Mouse (Mus musculus) adrenal gland, adult 8-10 months (tissue): Measurements from ENCODE around the gene Rbm44. TPM values are rescaled to one million over a fixed set of nuclear protein-coding genes. Genes with fewer than 3 reads are reported as not detected.
A peak's percentile ranks its signal among the peaks of the same experiment; 100 is the strongest.

Experiments used
- DNase-seq: peaks from one replicate; pipeline ENCODE4 v3.0.0; 2022
- total RNA-seq, 4 experiments: library from RNA; stranded (reverse); gene quantifications; 2 replicates each; pipeline ENCODE4 v1.2.4; 2022

Rbm44 gene
- total RNA-seq: not detected

DNA sequence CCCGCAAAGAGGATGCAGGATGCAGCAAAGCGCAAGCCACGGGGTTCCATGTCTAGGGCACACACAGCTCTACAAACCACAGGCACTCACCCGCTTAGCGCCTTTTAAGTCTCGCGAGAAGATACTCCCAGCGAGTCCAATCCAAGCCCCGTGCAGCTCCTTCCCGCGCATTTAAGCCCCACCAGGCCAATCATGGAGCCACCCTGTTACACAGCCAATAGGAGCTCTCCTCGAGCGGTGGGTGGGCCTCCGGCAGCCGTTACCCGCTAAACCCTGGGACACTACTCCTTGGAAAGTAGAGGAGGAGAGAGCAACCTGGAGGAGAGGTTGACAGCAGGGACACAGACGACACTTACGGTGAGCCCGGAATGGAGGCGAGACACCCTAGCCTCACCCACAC lies at the start of gene Rbm44:
TSS of gene Rbm44 (plus strand) at position 277 of the 400 bp plus-strand sequence.
- DNase-seq: no peak

DNA sequence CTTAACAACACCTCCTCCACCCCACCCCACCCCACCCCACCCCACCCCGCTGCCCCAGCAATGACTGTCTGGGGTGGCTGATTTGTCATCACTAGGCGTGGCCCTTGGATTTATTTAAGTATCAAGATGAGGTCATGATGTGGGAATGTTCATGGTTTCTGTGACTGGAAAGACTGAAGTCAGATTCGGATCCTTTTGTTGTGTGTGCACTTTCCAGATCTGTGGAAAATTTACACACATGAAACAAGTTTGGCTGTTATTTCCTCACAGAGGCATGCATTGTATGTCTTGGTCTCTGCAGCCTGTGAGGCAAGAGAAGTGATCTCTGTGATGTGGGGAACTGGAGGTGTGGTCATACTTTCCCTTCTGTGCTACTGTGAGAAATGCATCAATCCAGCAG lies 49.6 kb upstream of the Rbm44 start:
- no peak for DNase-seq

DNA sequence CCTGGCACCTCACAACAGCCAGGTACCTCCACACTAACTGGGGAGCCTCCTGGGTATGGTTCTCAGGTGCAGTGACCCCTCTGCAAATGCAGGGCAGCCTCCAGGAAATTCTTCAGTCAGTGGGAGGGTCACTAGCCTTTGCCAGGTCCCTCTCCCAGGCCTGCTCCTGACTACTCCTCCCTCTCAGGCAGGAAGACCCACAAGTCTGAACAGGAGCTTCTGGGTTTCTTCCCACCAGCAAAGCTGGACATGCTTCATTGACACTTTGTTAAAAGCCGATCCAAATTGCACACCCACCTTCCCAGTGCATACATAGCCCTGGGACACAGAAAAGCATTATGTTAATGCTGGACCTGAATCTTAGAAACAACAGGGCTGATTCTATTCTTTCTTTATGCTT lies 49.0 kb upstream of the Rbm44 start:
- DNase-seq: no peak

DNA sequence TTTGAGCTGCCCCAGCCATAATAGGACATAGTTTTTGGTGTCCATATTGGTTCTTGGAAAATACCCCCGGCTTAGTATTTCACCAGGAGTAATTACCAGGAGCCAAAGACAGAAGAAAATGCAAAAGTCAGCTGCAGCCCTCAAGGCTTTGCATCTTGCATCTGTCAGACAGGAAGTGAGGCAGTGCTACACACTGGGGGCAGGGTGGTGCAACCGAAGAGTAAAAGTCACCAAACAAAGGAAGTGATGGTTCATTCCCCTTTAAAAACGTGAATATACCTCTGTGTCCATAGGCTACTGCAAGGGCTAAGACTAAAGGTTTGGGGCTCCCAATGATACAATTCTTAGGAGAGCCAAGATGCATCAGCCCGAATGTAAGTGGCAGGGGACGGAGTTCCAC lies 48.4 kb upstream of the Rbm44 start:
- no peak for DNase-seq

DNA sequence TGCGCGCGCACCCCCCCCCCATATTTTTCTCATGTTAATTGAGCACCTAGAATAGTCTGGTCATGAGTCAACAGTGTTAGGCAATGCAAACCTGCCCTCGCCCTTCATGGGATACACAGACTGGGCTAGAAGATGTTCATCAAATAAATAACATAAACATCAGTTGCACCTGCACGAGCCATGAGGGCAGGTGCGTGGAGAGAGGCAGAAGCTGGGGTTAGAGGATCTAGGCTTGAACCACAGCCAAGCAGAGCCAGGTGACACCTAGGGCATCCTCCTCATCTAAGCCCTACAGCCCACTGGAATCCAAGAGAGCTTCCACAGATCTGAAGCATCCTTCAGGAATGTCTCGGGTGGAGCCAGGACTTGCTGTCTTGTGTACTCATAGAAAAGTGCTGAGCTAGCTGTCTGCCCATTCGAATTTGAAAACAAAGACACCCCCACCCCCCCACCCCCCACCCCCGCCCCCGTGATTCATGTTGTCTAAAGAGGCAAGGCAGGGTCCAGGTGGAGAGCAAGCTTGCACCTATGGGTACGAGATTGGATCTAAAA lies 47.5 kb upstream of the Rbm44 start:
- DNase-seq: no peak

DNA sequence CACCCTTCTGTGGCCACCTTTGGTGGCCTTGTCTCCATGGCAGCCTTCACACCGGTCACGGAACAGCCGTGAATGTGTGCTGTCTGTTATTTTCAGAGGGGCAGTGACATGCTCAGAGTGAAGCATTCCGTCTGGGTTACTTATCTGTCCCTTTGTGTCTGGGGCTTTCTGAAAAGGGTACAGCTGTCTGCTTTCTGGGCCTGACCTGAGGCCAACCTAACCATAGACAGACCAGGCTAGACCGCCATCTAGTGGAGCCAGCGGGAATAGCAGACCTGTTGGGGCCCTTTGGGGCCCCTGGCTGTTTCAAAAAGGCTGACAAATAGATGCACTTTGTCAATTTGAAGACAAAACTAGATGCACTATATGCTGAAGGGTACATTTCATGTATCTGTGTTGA lies 46.0 kb upstream of the Rbm44 start:
- peak; percentile 32 for DNase-seq

DNA sequence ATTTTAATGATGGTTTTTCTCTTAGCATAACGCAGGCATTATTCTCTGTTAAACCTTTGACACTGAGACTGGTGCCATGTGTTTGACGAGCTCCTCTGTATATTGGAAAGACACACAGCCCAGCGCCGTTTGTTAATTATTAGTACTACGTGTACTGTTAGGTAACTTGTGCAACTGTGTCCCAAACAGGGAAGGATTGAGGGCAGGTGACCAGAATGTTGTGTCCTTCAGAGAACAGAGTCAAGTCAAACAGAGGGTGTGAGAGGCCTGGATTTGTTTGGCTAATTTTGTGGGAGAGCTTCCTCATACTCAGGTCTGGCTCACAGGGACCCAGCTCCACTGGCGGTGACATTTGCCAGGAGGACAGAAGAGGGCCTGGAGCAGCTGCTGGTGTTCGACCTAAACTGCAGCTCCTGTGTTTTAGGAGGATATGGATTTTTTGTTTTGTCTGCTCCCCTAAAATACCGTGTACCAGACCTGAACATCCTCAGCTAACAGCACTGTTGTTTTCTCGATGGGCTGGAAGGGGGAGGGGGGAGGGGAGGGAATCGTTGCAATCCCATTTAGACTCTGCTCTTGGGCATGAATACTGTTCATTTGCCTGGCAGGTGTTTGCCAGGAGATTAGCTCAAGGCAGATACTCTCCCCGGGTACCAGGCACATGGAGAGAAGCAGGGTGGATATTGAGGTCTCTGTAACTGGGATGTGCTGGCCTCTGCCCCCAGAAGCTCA lies 43.0 kb upstream of the Rbm44 start:
- DNase-seq: no peak

DNA sequence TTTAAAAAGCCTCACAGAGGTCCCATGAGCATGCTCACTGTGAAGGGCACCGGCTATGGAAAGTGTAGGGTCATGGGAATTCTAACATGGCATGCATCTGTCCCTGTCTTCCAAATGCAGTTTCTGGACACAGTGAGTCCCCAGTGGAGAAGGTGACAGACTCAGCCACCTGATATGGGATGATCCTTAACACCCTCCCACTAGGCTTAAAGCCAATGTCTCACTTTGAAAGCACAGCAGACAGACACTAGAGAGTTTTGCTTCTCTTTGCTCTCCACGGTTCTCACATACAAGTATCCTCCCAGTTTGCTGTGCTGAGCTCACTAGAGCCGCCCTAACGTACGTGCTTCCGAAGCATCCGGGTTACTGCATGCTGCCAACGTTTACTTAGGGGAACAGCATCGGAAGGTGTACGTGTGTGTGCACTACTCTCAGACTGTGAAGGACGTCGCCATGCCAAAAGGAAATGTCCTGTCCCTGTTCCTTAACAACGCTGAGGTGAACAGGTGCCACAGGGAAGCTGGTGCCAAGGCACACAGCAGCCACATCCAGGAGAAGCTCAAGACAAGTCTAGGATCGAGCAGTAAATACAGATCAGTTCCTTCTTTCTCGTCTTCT lies 41.4 kb upstream of the Rbm44 start:
- no peak for DNase-seq

DNA sequence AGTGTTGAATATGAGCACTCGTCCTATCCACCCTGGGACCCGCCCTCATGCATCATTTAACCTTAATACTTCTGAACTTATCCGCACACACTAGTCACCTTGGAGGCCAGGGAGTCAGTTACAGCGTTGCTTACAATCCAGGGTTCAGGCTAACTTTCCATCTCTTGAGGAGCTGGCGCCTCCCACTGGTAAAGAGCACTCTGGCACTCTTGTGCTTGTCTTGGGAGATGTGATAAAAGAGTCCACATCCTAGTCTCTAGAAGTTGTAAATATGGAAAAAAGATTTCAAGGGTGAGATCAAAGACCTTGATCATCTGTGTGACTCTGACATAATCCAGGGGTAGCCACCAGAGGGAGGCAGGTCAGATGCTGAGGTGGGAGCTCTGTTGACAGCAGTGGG lies 37.3 kb upstream of the Rbm44 start:
- no peak for DNase-seq

DNA sequence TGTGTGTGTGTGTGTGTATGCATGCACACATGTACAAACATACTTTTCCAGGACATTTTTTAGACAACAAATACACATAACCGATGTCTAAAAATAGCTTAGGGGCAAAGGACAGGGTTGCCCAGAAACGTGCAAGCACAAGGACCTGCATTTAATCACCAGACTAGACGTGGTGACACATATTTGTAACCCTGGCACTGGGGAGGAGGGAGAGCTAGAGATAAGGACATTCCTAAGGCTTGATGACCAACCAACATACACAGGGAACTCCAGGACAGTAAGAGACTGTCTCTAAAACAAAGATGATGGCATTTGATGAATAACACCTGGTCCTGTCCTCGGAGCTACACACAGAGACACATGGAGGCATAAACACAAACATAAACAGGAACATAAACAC lies 35.6 kb upstream of the Rbm44 start:
- peak; percentile 48 for DNase-seq

DNA sequence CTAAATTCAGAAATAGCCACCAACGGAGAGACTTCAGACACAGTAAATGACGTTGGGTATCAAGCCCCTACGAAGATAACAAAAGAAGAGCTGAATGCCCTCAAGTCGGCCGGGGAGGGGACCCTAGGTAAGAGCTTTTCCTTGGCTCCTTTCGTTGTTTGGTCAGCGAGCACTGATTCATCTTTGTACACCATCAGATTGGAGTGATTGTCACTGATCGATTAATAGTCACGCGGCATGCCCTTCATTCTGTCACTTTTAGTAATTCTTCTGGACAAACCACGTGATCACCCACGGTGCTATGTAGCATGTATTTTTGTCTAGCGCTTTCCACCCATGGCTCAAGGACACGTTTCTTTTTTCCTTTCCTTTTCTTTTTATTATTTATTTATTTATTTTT lies 32.7 kb upstream of the Rbm44 start:
- no peak for DNase-seq

DNA sequence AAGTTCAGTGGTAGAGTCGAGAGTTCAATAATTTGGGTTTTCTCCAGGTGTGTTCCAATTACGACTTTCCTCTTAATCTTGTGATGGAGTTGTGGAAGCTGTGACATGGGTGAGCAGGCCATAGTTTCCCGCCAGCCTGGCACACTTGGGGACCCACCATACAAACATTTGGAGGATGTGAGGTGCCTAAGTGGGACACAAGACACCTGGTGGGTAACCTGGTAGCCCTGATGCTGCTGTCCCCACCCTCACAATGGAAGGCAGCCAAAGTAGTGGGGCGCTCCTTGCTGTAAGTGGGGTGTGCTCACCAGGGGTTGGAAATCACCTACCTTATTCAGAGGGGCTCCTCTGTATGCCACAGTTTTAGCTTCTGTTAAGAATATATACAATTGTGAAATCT lies 32.3 kb upstream of the Rbm44 start:
- DNase-seq: no peak

DNA sequence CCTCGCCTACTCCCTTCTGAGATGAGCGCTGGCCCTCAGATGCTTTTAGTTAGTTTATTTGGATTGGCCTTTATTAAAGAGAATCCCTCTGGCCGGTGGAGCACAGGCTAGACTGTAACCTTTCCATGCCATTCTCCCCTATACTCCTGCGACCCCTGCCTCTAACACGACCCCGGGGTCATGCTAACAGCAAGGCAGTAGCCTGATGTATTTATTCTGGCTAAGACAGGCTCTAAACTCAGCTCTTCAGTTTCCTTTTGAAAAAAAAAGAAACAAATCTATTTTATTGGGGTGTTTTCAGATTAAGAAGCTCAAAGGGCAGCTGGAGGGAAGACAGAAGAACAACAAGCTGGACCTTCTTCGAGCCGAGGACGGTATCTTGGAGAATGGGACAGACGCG lies 22.8 kb upstream of the Rbm44 start:
- no peak for DNase-seq

DNA sequence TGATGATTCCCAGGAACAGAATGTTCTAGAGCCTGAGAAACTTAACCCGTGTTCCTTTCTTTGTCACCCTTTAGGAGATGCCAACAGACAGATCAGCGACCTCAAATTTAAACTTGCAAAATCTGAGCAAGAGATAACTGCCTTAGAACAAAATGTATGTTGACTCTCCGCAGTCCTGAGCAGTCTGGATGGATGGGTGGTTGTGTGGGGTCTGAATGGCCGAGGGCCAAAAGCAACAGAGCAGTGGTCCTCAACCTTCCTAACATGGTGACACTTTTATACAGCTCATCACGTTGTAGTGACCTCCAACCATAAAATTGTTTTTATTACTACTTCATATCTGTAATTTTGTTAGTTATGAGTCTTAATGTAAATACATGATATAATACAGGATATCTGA lies 21.9 kb upstream of the Rbm44 start:
- DNase-seq: no peak

DNA sequence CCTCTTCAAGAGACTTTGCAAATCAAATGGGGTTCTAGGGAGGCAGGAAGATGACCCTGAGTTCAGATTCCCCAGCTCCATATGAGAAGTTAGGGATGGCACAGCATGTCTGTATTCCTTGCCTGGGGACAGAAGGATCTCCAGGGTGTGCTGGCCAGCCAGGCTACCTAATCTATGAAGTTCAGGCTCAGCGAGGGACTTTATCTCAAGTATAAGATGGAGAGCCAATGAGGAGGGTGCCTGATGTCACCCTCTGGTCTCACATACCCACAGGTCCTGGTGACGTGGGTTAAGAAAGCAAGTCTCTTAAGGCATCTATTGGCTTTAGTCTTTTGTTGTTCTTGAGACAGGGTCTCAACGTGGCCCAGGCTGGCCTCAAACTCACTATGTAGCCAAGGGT lies 21.4 kb upstream of the Rbm44 start:
- no peak for DNase-seq

DNA sequence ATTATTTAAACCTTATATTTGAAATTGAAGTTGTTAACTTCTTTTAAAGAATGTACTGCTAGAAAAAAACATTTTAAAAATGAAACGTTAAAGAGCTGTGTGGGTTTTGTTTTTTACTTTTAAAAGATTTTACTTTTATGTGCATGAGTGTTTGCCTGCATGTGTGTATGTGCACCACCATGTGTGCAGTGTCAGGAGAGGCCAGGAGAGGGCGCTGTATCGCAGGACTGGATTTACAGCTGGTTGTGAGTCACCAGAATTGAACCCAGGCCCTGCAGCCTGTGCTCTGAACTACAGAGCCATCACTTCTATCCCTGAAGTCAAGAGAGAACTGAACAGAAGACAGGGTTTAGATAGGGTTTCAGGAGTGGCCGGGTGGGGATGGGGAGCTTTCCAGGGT lies 16.0 kb upstream of the Rbm44 start:
- no peak for DNase-seq

DNA sequence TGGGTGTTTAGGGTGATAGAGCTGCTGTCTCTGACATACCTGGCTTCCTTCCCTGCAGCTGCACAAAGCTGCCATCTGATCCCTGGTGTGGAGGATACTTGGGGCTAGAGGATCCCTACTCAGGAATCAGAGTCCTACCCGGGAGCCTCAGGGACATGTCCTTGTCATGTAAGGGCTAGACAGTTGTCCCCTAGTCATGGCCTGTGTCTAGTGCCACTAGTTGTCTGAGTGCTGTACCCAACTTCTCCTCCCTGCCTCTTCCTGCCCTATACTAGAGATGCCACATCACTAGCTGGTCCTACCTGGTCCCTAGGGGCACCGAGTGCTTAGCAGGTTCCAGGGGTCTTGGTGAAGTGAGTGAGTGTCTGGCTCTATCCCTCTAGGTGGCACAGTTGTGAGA lies 7.9 kb upstream of the Rbm44 start:
- DNase-seq: no peak

DNA sequence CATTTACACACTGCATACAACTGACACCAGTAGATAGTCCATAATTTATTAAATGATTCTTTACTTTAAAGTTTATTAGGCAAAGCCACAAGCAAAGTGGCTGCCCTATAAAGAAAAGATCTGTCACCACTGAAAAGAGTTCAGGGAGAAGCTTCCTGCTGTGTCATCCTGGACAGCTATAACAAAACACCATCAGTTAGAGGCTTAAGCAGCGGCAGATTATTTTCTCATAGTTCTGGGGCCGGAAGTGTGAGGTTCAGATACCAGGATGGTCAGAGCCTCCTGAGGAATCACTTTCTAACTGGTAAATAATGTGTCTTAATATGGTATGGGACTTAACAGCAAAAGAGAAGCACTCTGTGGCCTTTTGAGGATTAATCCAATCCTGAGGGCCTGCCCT lies 6.6 kb downstream of the Rbm44 start:
- DNase-seq: no peak

DNA sequence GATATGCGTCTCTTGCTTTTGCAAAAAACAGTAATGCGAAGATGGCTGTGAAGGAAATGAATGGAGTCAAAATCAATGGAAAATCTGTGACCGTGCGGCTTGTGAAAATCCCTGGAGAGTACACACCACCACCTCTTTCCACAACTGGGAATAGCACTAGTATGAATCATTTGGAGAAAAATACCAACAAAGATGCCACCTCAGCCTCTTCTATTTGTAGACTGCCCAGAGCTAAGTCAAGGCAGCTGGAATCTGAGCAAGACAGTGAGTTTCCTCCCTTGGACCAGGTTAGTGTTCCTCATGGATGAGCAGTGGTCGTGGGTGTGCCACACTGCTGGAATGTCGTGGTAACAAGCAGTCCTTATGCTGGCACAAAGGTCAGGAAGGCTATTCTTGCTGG lies 21.9 kb downstream of the Rbm44 start:
- DNase-seq: no peak

DNA sequence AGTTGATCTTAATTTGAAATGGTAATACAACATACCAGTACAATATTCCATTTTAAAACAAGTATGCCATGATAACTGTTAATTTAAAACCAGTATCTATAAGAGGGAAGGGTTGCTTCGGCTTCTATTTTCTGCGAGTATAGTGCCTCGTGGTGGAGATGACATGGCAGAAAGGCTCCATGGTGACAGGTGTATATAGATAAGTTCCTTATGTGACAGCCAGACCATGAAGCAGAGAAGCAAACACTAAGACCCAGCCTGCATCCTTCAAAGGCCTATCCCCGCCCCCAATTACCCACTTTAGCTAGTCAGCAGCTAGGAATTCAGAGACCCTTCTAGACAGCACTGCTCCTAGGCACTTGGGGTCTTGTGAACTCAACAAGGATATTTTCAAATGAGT lies 24.3 kb downstream of the Rbm44 start:
- DNase-seq: no peak

DNA sequence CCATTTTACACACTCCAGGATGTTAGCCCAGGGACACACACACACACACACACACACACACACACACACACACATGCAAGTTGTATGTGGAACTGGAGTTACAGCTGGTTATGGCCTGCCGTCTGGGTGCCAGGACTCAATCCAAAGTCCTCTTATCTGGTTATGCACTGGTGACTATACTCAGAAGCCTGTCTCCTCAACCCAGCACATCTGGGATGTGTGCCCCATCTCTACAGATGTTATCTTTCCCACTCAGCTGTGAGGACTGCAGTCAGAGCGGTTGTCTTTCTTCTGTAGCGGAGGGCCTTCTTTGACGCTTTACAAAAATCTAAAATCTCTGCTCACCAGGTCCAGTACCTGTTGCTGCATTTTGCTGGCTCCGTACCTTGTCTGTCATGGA lies 29.9 kb downstream of the Rbm44 start:
- no peak for DNase-seq

DNA sequence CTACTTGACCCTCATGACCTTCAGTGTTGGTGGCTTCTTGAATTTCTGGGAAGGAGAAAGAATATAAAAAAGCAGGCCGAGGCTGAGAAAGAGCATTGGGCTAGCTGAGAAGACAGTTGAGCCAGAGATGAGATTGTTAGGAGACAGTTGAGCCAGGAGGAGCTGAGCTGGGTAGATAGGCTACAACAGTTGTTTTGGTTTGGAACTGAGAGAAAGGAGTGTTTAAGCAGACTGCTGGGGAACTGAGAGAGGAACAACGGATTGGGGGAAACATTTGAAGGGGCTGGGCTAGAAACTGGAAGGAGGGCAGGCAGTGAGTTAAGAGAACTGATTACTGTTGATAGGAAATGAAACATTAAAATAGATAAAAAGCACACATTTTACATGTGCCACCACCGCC lies 31.1 kb downstream of the Rbm44 start:
- no peak for DNase-seq

DNA sequence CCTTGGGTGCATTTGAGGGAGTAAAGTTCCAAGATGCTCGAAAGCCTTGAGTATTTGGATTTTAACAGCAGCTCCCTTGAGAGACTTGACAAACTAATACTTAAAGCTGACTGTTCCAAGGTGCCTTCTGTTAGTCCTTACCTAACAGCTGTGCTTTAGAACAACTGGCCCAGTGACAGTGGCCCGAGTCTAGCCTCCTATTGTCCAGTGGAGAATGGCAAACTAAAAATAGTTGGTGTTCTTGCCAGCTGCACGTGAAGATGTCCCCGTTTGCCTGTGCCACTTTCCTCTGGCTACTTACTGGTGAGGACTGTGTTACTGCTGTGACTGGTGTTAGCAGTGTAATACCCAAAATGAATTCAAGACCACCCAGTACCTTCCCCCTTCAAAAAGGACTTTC lies 32.0 kb downstream of the Rbm44 start:
- DNase-seq: no peak

DNA sequence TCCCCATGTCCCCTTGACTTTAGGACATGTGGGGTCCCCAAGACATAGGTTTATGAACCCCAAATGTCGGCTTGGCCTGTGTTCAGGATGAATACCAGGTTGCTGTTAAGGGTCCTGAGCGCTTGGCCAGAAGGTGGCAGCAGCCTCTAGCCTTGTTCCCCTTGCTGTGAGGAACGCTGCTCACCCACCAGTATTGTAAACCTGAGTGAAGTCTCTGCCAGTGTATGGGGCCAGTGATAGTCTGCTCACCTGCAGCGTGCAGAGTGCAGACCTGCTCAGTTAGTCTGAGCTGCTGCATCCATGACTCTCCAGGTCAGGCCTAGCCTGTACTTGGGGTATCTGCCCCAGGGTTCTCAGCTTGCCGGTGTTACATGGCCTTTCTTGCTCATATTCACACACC lies 34.2 kb downstream of the Rbm44 start:
- peak; percentile 41 for DNase-seq
